Mouse (Mus musculus): ENCODE data around the gene Gm49711. TPM values are rescaled to one million over a fixed set of nuclear protein-coding genes. Genes with fewer than 3 reads are reported as not detected.
A peak's percentile ranks its signal among the peaks of the same experiment; 100 is the strongest.

The Gm49711 gene
- total RNA-seq (2014; rRNA removed) (not detected in 2 replicates), polyA plus RNA-seq (2015; fragmentation: Nextera tagmentation; extraction: Ambion mirVana) (0.82 and 0.99 TPM in 2 replicates)

- H3K27ac ChIP-seq (ENCODE audit: low read depth, low read length), result peak within 1 kb of the TSS; percentile 85
- H3K27me3 ChIP-seq (ENCODE audit: insufficient read depth, low read length), result no peaks in the 10 kb centered on the region
- DNase-seq (ENCODE audit: low spot score) (peak; percentile 90), ATAC-seq (ENCODE audit: low FRiP score) (peak; percentile 93)
- TF ChIP-seq CTCF (IDR thresholded peaks at IDR 0.05), result peak; percentile 33
- peaks cover 13% of the 10 kb centered on the region for H3K4me1 ChIP-seq (ENCODE audit: insufficient read depth, low read length)
- H3K9ac ChIP-seq (replicated peaks; ENCODE audit: low read length, poor library complexity, severe bottlenecking), result peak within 1 kb of the TSS; percentile 79
- peak within 1 kb of the TSS; percentile 82 for H3K4me2 ChIP-seq (ENCODE audit: low read depth, low read length, poor library complexity, severe bottlenecking)
- H3K36me3 ChIP-seq (ENCODE audit: insufficient read depth, low read length), result 0 out of 2 replicates have a peak, but pooled peaks cover 4% of the 10 kb centered on the region
- WGBS, result under 1% methylated on average over 82 of the region's 99 CpGs
- H3K9me3 ChIP-seq (ENCODE audit: low read length), result no peaks in the 10 kb centered on the region
- H3K4me3 ChIP-seq (ENCODE audit: low read depth, low read length), result peak within 1 kb of the TSS; percentile 81
These were observed at the start of gene Gm49711, which contains the start of the genes Mrps6 and Slc5a3 for GRCm38 (mm10) chr16:92057852-92058643. Gm49711 (plus strand) TSS chr16:92058316. Mrps6 (plus strand) TSS chr16:92058270. Slc5a3 (plus strand) TSS chr16:92058322.

- Histone ChIP-seq H3K4me2 (ENCODE audit: low read depth, low read length, poor library complexity, severe bottlenecking) (no peak overlapping the region), H3K36me3 (ENCODE audit: insufficient read depth, low read length) (no peaks in the 10 kb centered on the region), H3K27me3 (ENCODE audit: insufficient read depth, low read length) (no peaks in the 10 kb centered on the region), H3K9ac (replicated peaks; ENCODE audit: low read length, poor library complexity, severe bottlenecking) (no peak overlapping the region), H3K4me3 (ENCODE audit: low read depth, low read length) (no peak overlapping the region), H3K27ac (ENCODE audit: low read depth, low read length) (no peak overlapping the region), H3K4me1 (ENCODE audit: insufficient read depth, low read length) (no peaks in the 10 kb centered on the region), H3K9me3 (ENCODE audit: low read length) (no peaks in the 10 kb centered on the region)
- ATAC-seq (ENCODE audit: low FRiP score), result no peak
- DNase-seq (ENCODE audit: low spot score), result no peak
- no peak for TF ChIP-seq CTCF (IDR thresholded peaks at IDR 0.05)
- WGBS, result 85% methylated on average over 2 of the region's 2 CpGs
These were observed 48.5 kb upstream of the Gm49711 start for GRCm38 (mm10) chr16:92009586-92009985.

- Histone ChIP-seq H3K36me3 (ENCODE audit: insufficient read depth, low read length) (no peaks in the 10 kb centered on the region), H3K27me3 (ENCODE audit: insufficient read depth, low read length) (no peaks in the 10 kb centered on the region), H3K27ac (ENCODE audit: low read depth, low read length) (no peak overlapping the region), H3K4me3 (ENCODE audit: low read depth, low read length) (no peak overlapping the region), H3K9me3 (ENCODE audit: low read length) (no peaks in the 10 kb centered on the region), H3K4me2 (ENCODE audit: low read depth, low read length, poor library complexity, severe bottlenecking) (no peak overlapping the region), H3K9ac (replicated peaks; ENCODE audit: low read length, poor library complexity, severe bottlenecking) (no peak overlapping the region), H3K4me1 (ENCODE audit: insufficient read depth, low read length) (no peaks in the 10 kb centered on the region)
- no peak for ATAC-seq (ENCODE audit: low FRiP score)
- WGBS, result 91% methylated on average over 8 of the region's 8 CpGs
- TF ChIP-seq CTCF (IDR thresholded peaks at IDR 0.05), result no peak
- no peak for DNase-seq (ENCODE audit: low spot score)
These were observed 41.3 kb upstream of the Gm49711 start for GRCm38 (mm10) chr16:92016792-92017191.

GRCm38 (mm10) chr16:92019141-92020118, 38.7 kb upstream of the Gm49711 start:
- Histone ChIP-seq H3K9ac (replicated peaks; ENCODE audit: low read length, poor library complexity, severe bottlenecking) (peak overlapping the region; percentile 47), H3K4me2 (ENCODE audit: low read depth, low read length, poor library complexity, severe bottlenecking) (peak overlapping the region; percentile 59), H3K36me3 (ENCODE audit: insufficient read depth, low read length) (no peaks in the 10 kb centered on the region), H3K4me3 (ENCODE audit: low read depth, low read length) (peak overlapping the region; percentile 34), H3K27me3 (ENCODE audit: insufficient read depth, low read length) (no peaks in the 10 kb centered on the region), H3K27ac (ENCODE audit: low read depth, low read length) (peak overlapping the region; percentile 57), H3K9me3 (ENCODE audit: low read length) (no peaks in the 10 kb centered on the region), H3K4me1 (ENCODE audit: insufficient read depth, low read length) (no peaks in the 10 kb centered on the region)
- no peak for TF ChIP-seq CTCF (IDR thresholded peaks at IDR 0.05)
- ATAC-seq (ENCODE audit: low FRiP score), result 0 out of 2 replicates have a peak, but pooled peaks have one; percentile 60
- 5% methylated on average over 26 of the region's 26 CpGs for WGBS
- DNase-seq (ENCODE audit: low spot score), result peak; percentile 35

GRCm38 (mm10) chr16:92021656-92022400, 36.3 kb upstream of the Gm49711 start:
- DNase-seq (ENCODE audit: low spot score), result no peak
- H3K4me1 ChIP-seq (ENCODE audit: insufficient read depth, low read length), result no peaks in the 10 kb centered on the region
- ATAC-seq (ENCODE audit: low FRiP score), result no peak
- no peak overlapping the region for H3K4me3 ChIP-seq (ENCODE audit: low read depth, low read length)
- TF ChIP-seq CTCF (IDR thresholded peaks at IDR 0.05), result no peak
- WGBS, result 88% methylated on average over 12 of the region's 12 CpGs
- no peak overlapping the region for H3K4me2 ChIP-seq (ENCODE audit: low read depth, low read length, poor library complexity, severe bottlenecking)
- H3K9me3 ChIP-seq (ENCODE audit: low read length), result no peaks in the 10 kb centered on the region
- no peaks in the 10 kb centered on the region for H3K36me3 ChIP-seq (ENCODE audit: insufficient read depth, low read length)
- H3K27ac ChIP-seq (ENCODE audit: low read depth, low read length), result no peak overlapping the region
- no peaks in the 10 kb centered on the region for H3K27me3 ChIP-seq (ENCODE audit: insufficient read depth, low read length)
- no peak overlapping the region for H3K9ac ChIP-seq (replicated peaks; ENCODE audit: low read length, poor library complexity, severe bottlenecking)

Data from midbrain, postnatal 0 days (tissue).